Mouse (Mus musculus) erythroblast, embryonic 14.5 days (primary cell): ENCODE data around the gene Uchl5.

Experiments used
- GATA1 ChIP-seq: IDR thresholded peaks from 2 replicates; pipeline ENCODE4 v1.6.1; 2012; ENCODE audit warnings: low read length, inconsistent platforms, mixed read lengths
- TAL1 ChIP-seq: IDR thresholded peaks from 3 replicates; pipeline ENCODE4 v1.6.1; 2012; ENCODE audit warnings: low read length, inconsistent platforms, mixed read lengths

DNA sequence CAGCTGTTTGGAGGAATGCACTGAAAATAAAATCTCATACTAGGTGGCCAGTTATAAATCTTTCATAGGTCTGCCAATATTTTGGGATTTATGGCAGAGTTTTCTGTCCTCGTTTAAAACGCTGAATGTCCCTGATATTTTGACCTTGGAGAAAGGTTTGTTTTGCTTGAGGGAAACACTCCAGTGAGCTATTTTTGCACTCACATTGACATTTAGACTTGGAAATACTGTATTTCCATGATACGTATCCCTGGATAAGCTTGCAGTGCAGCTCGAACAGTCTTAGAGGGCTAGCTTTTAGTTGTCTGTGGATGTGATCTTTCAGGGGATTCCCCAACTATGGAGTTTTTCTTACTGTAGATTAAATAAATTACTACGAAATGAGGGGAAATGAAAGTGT is 78.6 kb downstream of the Uchl5 start:
- TF ChIP-seq GATA1 (no peak), TAL1 (no peak)
